Mouse (Mus musculus): Measurements from ENCODE around the gene Ankrd36.

- TF ChIP-seq CTCF (conservative IDR thresholded peaks at IDR 0.05; ENCODE audit: low read length): no peak
- TF ChIP-seq NANOG (IDR thresholded peaks at IDR 0.05; ENCODE audit: borderline replicate concordance, low read length): no peak
- TF ChIP-seq POU5F1 (IDR thresholded peaks at IDR 0.05; ENCODE audit: borderline replicate concordance, low read length): no peak
Observed at GRCm38 (mm10) chr11:5526573-5527439, 42.7 kb upstream of the Ankrd36 start.

Measured in E14TG2a.4 (cell line).